Mouse (Mus musculus) heart, adult 2 months (tissue): ENCODE measurements around the gene Lhx2. TPM values are rescaled to one million over a fixed set of nuclear protein-coding genes. Genes with fewer than 3 reads are reported as not detected.

Source experiments
- DNase-seq, 2 experiments: peaks; one replicate each; pipeline ENCODE4 v3.0.0; 2021
- H3K27ac ChIP-seq: fragments of 200-600 bp; 2 replicates; pipeline ENCODE4 v1.8.1; 2022
- H3K27me3 ChIP-seq: fragments of 200-500 bp; 2 replicates; pipeline ENCODE4 v1.6.1; 2012; ENCODE audit warnings: mild to moderate bottlenecking, low read length, inconsistent platforms, mixed read lengths; ENCODE audit not compliant: control insufficient read depth, insufficient read depth
- H3K36me3 ChIP-seq: fragments of 200-500 bp; 2 replicates; pipeline ENCODE4 v1.6.1; 2012; ENCODE audit warnings: low read length, inconsistent platforms; ENCODE audit not compliant: control insufficient read depth, insufficient read depth
- H3K4me1 ChIP-seq: fragments of 200-500 bp; 2 replicates; pipeline ENCODE4 v1.6.1; 2011; ENCODE audit warnings: low read length; ENCODE audit not compliant: control insufficient read depth, insufficient read depth
- H3K4me3 ChIP-seq: fragments of 200-600 bp; 2 replicates; pipeline ENCODE4 v1.8.1; 2022
- H3K79me2 ChIP-seq: fragments of 200-500 bp; replicated peaks from 2 replicates; pipeline ENCODE4 v1.6.1; 2012; ENCODE audit warnings: mild to moderate bottlenecking, inconsistent platforms, low read length, moderate library complexity, mixed read lengths; ENCODE audit not compliant: control insufficient read depth, insufficient read depth
- H3K9ac ChIP-seq: fragments of 200-500 bp; 2 replicates; pipeline ENCODE4 v1.6.1; 2012; ENCODE audit warnings: low read depth, mild to moderate bottlenecking, control low read depth, inconsistent platforms, low read length, mixed read lengths
- CTCF ChIP-seq: fragments of 200-600 bp; IDR thresholded peaks from 2 replicates; pipeline ENCODE4 v1.8.1; 2022; ENCODE audit warnings: antibody characterized with exemption, mild to moderate bottlenecking, moderate library complexity
- EP300 ChIP-seq: fragments of 200-500 bp; IDR thresholded peaks from 2 replicates; pipeline ENCODE4 v1.6.1; 2011; ENCODE audit warnings: low read depth, low read length, control low read depth; ENCODE audit not compliant: insufficient read depth
- POLR2A ChIP-seq: fragments of 200-500 bp; IDR thresholded peaks from 2 replicates; pipeline ENCODE4 v1.6.1; 2011; ENCODE audit warnings: mild to moderate bottlenecking, low read depth, low read length, control low read depth; ENCODE audit not compliant: insufficient read depth
- WGBS: fragments of 180-500 bp; shearing (Covaris S2); methylation state at CpG from one replicate; pipeline ENCODE4 v1.1.7; 2018; 5-methylcytosine and 5-hydroxymethylcytosine counted together
- intact Hi-C: fragments of 180-260 bp; cut with DNase I; formaldehyde crosslinking; loops from one replicate; pipeline ENCODE4 v1.15.1; 2025
- polyA plus RNA-seq: library from polyadenylated mRNA; depleted of rRNA; stranded (reverse); fragments of >200 nt; gene quantifications from 2 replicates; pipeline ENCODE4 v1.2.3, GENCODE M21; 2012
- total RNA-seq, 2 experiments: library from RNA; stranded (reverse); gene quantifications; 2 replicates each; pipeline ENCODE4 v1.2.3; 2021

The Lhx2 gene
- total and polyA plus RNA-seq, 3 experiments: not detected

DNA sequence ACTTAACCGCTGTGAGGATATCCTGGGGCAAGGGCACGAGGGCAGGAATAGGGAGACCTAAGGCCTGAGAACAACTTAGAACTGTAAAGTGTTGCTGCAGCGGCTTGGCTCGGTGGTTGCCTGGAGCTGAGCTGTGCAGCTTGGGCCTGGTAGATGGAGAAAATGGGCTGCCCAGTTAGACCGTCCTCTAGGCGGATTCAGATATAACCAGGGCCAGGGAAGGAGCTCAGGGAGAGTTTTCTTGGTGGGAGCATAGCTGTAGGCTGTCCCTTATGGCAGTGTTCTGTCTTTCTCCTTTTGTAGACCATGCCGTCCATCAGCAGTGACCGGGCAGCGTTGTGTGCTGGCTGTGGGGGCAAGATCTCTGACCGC lies 13.9 kb downstream of the Lhx2 start:
- Histone ChIP-seq H3K9ac (no peak overlapping the region), H3K4me3 (no peak overlapping the region), H3K36me3 (no peaks in the 10 kb centered on the region), H3K4me1 (no peaks in the 10 kb centered on the region), H3K27ac (no peak overlapping the region), H3K79me2 (no peaks in the 10 kb centered on the region), H3K27me3 (peaks cover 55% of the 10 kb centered on the region)
- intact Hi-C loops: loop anchor here (10.0 kb wide), 1 partner anchor 362 kb away; the partner anchor contains the start of gene Nr5a1
- no peak for TF ChIP-seq CTCF
- TF ChIP-seq POLR2A: no peak
- TF ChIP-seq EP300: no peak
- no peak for DNase-seq
- WGBS: 34% methylated on average over 10 of the region's 10 CpGs

GRCm38 (mm10) chr2:38353664-38354063 lies 14.6 kb downstream of the Lhx2 start:
- no peaks in the 10 kb centered on the region for H3K4me1 ChIP-seq
- no peaks in the 10 kb centered on the region for H3K79me2 ChIP-seq
- no peak for DNase-seq
- H3K9ac ChIP-seq: no peak overlapping the region
- TF ChIP-seq CTCF (no peak), POLR2A (no peak), EP300 (no peak)
- no peak overlapping the region for H3K27ac ChIP-seq
- peaks cover 50% of the 10 kb centered on the region for H3K27me3 ChIP-seq
- H3K36me3 ChIP-seq: no peaks in the 10 kb centered on the region
- intact Hi-C loops: loop anchor here (10.0 kb wide), 1 partner anchor 361 kb away; the partner anchor contains the start of gene Nr5a1
- WGBS: 42% methylated on average over 4 of the region's 4 CpGs
- H3K4me3 ChIP-seq: no peak overlapping the region

- H3K36me3 ChIP-seq: no peaks in the 10 kb centered on the region
- no peak overlapping the region for H3K9ac ChIP-seq
- peaks cover 52% of the 10 kb centered on the region for H3K27me3 ChIP-seq
- WGBS: 15% methylated on average over 22 of the region's 22 CpGs
- intact Hi-C loops: loop anchor here (10.0 kb wide), 1 partner anchor 361 kb away; the partner anchor contains the start of gene Nr5a1
- TF ChIP-seq EP300: no peak
- TF ChIP-seq POLR2A: no peak
- TF ChIP-seq CTCF: no peak
- H3K27ac ChIP-seq: no peak overlapping the region
- no peak overlapping the region for H3K4me3 ChIP-seq
- no peak for DNase-seq
- no peaks in the 10 kb centered on the region for H3K4me1 ChIP-seq
- no peaks in the 10 kb centered on the region for H3K79me2 ChIP-seq
Observed at GRCm38 (mm10) chr2:38354179-38354716, 15.2 kb downstream of the Lhx2 start.

GRCm38 (mm10) chr2:38354717-38355510 lies 15.8 kb downstream of the Lhx2 start:
- Histone ChIP-seq H3K27me3 (peaks cover 52% of the 10 kb centered on the region), H3K79me2 (no peaks in the 10 kb centered on the region), H3K36me3 (no peaks in the 10 kb centered on the region), H3K4me1 (no peaks in the 10 kb centered on the region), H3K4me3 (no peak overlapping the region), H3K27ac (no peak overlapping the region), H3K9ac (no peak overlapping the region)
- 8% methylated on average over 34 of the region's 34 CpGs for WGBS
- TF ChIP-seq CTCF: no peak
- no peak for TF ChIP-seq EP300
- TF ChIP-seq POLR2A: no peak
- intact Hi-C loops: loop anchor here (10.0 kb wide), 1 partner anchor 360 kb away; the partner anchor contains the start of gene Nr5a1
- DNase-seq: no peak

- peaks cover 55% of the 10 kb centered on the region for H3K27me3 ChIP-seq
- DNase-seq: no peak
Observed at GRCm38 (mm10) chr2:38355731-38356427, 16.8 kb downstream of the Lhx2 start.

More at GRCm38 (mm10) chr2:38355731-38356427, 16.8 kb downstream of the Lhx2 start:
- intact Hi-C loops: loop anchor here (10.0 kb wide), 1 partner anchor 359 kb away; the partner anchor contains the start of gene Nr5a1
- H3K27ac ChIP-seq: no peak overlapping the region
- no peaks in the 10 kb centered on the region for H3K36me3 ChIP-seq
- no peaks in the 10 kb centered on the region for H3K4me1 ChIP-seq
- no peaks in the 10 kb centered on the region for H3K79me2 ChIP-seq
- 10% methylated on average over 19 of the region's 19 CpGs for WGBS
- H3K9ac ChIP-seq: no peak overlapping the region
- TF ChIP-seq POLR2A: no peak
- TF ChIP-seq CTCF: no peak
- no peak for TF ChIP-seq EP300
- no peak overlapping the region for H3K4me3 ChIP-seq
